Mouse (Mus musculus) layer of hippocampus, postnatal 25 days (tissue): ENCODE data around the gene Rrp12. TPM values are rescaled to one million over a fixed set of nuclear protein-coding genes. Genes with fewer than 3 reads are reported as not detected.
"Not testable (repeated sequence)": the region's sequence is repeated elsewhere in the genome, so short reads cannot be mapped to it uniquely, and the experiment has no call there.

Experiments used
- DNase-seq, 2 experiments: peaks; one replicate each; pipeline ENCODE4 v3.0.0; 2022; ENCODE audit warnings: mixed read lengths in 2 of 2, low spot score in 1 of 2; ENCODE audit errors: extremely low spot score in 1 of 2
- total RNA-seq, 2 experiments: library from RNA; stranded (reverse); gene quantifications; 2 replicates each; pipeline ENCODE4 v1.2.3; 2021

Rrp12 gene
- total RNA-seq, 2 experiments from 2014 or later: 32.9 to 33.5 TPM

DNA sequence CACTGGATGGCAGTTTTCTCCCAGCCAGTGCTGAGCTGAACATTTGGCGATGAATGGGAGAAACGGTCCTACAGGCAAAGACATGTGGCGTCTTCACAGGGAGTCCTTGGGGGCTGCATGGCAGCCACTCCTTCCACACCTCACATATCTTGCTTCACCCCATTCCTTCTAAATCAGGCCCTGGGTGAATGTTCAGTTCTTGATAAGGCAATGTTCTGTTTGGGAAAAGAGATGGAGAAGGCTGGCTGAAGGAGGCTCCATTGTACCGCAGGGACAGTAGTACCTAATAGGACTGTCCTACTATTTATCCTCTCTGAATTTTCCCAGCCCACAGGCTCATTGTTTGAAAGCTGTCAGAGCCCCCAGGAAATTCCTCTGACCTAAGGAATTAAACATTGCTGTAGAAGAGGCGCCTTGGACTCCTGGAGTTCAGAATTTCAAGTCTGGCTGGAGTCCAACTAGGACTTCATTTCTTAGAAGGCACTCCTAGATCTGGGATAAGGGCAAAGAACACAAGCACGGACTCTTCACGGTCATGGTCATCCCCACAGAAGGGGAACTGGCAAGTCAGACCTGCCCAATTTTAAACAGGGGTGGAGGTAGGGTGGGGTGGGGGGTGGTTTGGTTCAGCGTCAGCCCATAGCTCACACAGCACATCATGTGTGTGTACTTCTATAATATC, 11.2 kb upstream of the Rrp12 start:
- no peak for DNase-seq

DNA sequence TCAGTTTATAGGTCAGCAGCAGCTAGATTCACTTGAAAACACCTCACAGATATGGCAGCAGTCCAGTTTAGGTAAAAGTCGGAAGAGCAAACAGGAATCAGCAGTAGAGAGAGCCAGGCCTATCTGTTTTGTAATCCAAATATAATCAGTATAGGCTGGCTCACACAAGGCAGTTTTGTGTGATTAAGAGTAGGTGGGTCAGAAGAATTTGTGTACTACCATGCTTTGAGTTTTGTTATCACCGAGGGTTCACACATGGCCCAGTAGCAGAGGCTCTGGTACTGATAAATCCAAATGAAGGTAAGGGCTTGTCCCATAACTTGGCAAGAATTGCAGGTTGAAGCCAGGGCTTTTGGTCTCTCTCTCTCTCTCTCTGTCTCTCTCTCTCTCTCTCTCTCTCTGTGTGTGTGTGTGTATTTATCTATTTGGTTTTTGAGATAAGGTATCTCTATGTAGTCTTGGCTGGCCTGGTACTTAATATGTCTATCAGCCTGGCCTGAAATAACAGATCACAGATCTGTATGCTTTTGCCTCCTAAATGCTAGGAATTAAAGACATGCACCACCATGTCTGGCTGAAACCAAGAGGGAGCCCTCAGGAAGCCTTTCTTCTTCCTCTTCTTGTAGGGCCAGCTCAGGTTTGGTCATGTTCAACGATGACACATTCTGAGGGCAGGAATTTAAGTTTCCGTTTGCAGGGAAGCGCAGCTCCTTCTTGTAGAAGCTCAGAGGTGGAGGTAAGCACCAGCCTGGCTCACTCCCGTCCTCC, 10.5 kb upstream of the Rrp12 start:
- DNase-seq: no peak

DNA sequence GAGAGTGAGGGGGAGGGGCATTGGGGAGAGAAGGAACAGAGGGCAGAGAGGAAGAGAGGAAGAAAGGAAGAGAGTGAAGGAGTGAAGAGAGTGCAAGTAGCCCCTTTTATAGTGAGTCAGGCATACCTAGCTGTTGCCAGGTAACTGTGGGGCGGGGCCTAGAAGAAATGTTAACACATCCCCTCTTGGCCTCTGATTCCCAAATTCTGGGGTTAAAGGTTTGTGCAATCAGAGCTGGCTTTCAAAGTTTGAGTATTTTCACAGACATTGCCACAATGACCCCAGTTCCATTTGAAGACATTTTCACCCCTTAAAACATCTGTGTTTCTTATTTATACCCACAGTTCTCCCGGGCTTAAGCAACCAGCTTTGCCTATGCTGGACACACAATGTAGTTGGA, 9.3 kb upstream of the Rrp12 start:
- no peak for DNase-seq

DNA sequence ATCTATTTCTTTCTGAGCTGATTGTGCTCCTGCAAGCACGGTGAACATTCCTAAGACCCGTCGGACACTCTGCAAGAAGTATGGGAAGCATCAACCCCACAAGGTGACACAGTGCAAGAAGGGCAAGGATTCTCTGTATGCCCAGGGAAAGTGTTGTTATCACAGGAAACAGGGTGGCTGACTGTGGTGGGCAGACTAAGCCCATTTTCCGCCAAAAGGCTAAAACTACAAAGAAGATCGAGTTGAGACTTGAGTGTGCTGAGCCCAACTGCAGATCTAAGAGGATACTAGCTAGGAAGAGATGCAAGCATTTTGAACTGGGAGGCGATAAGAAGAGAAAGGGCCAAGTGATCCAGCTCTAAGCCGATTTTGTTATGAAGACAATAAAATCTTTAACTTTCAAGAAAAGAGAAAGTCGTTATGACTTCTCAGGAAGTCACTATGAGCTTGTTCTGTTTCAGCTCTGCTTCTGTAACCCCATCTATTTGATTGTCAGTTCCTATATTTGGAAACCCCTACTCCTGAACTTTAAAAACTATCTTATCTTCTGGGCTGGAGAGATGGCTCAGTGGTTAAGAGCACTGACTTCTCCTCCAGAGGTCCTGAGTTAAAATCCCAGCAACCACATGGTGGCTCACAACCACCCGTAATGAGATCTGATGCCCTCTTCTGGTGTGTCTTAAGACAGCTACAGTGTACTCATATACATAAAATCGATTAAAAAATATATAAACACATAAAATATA, 7.0 kb upstream of the Rrp12 start:
- no peak for DNase-seq

DNA sequence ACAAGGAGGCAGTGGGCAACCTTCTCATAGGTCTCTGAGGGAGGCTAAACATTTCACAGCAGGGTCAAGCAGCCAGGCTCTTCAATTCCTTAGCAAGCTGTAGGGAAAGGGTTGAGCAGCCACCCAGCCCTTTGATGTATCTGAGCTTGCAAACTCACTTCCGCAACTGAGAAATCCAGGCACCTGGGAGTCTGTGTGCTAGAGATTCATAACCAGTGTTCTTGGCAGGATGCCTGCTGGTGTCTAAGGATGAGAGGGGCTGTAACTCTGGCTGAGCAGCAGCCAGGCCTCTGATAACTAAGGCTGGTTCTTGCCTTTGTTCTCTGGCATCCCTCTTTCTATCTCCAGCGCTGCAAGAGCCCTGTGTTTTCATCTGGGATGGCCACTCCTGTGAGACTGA, 5.7 kb upstream of the Rrp12 start:
- no peak for DNase-seq

DNA sequence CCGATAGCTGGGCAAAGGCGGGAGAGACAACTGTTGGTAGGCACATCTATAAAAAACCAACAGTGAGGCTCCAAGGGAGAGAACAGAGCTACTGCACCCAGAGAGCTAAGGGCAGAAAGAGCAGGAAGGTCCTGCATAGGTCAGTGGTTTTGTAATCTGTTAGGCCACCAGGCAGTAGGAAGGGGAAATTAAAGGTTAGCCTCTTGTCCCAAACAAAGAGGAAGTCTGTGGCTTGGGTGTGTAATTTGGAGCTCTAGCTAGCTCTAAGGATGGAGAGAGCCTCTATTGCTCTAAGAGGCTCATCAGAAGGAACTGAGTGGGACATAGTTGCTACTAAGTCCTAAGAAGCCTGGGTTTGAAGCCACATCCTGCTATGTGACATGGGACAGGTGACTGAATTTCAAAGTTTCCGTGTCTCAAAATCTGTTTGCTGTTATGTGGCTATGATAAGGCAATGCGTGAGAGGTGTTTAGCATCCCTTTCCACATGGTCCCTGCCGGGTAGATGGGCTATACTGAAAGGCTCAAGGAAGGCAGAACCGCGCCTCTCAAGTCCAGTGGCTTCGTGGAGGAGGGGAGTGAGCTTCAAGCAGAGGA, 4.6 kb upstream of the Rrp12 start:
- no peak for DNase-seq

DNA sequence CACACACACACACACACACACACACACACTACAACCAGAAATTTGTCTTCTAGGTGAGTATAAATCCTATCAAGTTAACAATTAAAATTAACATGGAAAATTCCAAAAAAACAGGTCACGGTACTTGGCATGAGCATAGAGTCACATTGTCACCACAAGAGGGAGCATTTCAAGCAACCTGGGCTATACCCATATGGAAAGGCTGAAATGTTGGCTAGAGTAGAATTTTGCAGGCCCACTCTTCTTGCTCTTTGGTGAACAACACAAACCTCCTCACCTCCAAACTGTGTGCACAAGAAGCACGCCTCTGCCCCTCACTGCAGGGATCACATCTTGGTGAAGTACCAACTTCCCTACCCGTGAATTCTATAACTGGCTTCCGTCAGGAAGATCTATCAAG, 2.9 kb upstream of the Rrp12 start:
- DNase-seq: no peak

DNA sequence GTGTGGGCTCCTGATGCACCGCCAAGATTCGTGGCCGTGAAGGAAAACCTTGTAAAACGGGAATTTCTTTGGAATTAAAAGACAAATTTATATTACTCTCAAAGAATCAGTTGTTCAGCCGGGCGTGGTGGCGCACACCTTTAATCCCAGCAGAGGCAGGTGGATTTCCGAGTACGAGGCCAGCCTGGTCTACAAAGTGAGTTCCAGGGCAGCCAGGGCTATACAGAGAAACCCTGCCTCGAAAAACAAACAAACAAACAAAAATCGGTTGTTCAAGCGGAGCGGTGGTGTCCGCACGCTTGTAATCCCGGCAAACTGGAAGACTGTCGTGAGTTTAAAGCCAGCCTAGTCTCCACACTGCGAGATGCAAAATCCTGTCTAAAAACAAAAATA, 342 bp upstream of the Rrp12 start:
- no peak for DNase-seq

DNA sequence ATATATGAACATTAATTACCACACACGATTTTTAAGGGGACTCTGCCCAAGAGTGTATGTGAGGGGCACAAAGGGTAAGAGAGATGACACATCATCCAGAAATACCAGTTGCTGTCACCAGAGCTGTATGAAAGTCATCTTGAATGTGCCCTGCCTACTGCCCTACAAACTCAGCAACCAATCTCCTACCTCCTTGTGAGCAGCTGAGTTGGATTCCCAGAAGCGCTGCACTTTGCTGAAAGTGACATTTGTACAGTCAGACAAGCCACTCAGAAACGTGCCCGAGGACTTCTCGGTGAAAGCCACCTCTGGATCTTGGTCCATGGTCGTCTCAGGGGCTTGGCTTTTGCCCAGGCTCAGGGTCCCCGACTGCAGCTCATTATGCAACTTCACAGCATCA, 1.0 kb downstream of the Rrp12 start:
- no peak for DNase-seq

DNA sequence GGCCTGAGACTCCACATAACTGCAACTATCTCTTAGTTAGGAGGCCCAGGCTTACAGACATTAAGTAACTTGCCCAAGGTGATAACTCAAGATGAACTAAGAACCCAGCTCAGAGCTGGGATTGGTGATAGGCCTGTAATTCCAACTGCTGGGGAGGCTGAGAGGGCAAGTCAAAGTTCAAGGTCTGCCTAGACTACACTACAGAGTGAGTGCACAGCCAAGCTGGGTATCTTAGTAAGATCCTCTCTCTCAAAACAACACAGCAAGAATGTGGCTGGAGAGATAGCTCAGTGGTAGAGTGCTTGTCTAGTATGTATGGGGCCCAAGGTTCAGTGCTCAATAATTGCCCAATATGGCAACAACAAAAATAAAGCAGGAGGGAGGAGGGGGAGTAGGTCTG, 7.8 kb downstream of the Rrp12 start:
- DNase-seq: no peak

DNA sequence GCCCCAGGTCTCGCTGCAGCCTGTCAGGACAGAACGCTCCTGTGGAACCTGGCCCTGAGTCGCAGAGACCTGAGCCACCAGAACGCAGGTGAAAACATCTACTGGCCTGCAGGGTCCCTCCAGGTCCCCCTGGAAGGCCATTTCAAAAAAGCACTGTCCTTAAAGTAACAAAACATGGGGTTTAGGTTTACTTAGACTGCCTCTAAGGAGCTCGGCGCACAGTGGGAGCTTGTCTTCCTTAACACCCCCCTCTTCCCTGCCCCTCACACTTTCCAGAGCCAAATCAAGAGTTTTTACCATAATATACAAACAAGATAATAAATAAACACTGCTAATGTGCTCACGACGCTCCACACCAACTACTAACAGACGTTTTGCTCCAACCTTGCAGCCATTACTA, 12.1 kb downstream of the Rrp12 start:
- DNase-seq: no peak

DNA sequence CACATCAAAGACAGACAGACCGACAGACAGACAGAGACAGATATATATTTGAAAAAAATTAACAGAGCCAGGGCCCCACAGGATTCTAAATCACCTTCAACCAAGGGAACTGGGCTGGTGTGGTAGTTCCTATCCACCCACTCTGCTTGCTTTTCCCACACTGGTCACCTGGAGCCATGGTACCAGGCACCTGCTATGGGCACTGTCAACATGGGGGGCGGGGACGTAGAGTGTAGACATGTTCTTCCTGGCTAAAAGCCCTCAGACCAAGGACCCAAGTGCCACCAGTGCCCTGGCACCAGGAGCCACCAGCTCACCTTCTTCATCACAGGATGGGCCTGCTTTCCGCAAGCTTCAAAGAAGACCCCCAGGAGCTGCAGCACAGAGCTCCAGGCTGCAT, 14.1 kb downstream of the Rrp12 start:
- no peak for DNase-seq

DNA sequence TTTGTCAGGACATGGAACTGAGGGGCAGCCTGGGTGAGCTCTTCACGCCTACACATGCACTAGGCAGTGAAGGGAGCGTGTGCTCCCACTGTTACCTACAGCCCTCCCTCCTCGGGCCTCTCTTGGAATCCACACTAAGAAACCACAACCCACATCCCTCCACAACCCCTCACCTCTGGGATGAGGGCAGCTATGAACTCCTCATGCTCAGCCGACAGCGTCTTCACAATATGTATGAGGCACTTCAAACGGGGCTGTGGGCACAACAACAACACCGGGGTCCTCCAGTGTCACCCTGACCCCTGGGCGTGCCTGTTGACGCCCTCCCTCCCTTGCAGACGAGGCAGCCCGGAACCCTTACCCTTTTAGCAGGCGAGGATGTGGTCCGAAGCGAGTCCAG, 21.6 kb downstream of the Rrp12 start:
- no peak for DNase-seq

DNA sequence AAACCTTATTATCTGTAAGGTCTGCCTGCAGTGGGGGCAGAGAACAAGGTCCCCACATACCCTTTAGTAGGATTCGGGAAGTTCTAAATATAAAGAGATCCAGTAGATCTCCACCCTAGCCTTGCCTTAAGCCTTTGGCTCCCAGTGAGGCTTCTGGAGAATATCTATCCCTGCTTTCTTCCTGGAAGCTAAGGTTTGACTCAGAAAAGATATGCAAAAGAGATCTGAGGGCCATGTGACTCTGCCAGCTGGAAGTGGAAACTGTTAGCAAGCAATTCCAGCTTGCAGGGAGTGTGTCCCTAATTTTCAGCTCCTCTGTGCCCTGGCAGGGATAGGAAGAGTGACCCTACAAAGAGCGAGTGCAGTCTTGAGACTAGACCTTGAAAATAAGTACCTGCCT, 23.7 kb downstream of the Rrp12 start:
- no peak for DNase-seq

DNA sequence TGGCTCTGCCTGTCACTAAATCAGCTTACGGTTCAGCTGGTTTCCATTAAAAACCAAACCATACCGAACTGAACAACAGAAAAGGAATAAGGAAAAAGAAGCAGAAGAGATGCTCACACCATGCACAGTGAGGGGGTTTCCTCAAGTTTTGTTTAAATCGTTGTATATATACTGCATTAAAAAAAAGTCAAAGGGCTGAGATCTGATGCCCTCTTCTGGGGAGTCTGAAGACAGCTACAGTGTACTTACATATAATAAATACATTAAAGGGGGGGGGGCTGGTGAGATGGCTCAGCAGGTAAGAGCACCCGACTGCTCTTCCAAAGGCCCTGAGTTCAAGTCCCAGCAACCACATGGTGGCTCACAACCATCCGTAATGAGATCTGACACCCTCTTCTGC, 26.0 kb downstream of the Rrp12 start:
- DNase-seq: not testable (repeated sequence)

DNA sequence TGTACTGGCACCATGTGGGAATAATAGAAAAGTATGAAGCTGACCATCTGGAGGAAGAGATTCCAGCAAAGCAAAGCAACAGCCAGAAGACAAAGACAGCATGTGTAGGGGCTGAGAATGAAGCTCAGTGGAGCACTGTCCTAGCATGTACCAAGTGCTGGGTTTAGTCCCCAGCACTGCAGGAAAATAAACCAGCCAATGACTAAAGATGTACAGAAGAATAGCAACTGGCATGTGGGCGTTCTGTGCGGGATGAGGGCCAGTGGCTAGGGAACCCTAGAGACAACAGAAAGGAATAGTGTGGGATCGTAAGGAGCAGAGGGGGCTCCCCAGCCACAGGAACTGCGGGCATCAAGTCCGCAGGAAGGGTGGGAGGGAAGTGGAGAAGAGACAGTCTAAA, 26.7 kb downstream of the Rrp12 start:
- DNase-seq: no peak

DNA sequence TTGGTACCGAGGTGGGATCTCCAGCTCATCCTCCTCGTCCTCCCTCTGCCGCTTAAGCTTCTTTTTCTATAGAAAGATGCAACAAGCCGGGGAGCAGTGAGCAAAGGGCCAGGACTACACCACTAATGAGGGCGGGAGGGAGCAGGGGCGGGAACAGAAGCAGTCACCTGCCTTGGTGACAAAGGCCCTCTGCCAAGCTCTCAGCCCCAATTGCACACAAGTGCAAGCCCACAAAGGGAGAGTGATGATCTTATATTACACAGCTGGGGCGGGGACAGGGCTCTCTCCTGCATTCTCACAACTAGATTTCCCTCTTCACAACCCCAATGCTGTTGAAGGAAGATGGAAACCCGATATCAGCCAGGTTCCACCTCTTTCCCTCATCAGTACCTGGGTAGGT, 29.3 kb downstream of the Rrp12 start:
- DNase-seq: no peak

DNA sequence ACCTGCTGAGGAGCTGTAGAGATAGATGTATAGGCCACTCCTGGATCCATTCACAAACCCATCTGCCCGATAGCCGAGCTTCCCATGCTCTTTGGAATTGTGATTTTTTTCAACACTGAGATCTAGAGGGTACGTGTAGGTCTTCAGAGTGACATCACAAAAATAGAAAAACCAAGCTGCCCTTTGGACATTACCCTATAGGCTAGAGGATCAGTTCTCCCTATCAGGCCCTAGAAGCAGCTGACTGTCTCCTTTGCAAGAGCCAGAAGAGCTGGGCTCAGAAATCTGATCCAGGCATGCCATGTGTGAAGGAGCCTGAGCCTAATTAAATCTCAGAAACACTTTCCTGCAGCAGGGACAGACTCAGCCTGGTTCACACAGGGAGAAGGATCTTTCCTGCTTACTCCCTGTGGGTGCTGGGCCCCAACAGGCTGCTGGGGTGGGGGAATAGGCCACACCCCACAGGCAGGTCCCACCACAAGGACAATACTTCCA, 38.1 kb downstream of the Rrp12 start:
- no peak for DNase-seq

DNA sequence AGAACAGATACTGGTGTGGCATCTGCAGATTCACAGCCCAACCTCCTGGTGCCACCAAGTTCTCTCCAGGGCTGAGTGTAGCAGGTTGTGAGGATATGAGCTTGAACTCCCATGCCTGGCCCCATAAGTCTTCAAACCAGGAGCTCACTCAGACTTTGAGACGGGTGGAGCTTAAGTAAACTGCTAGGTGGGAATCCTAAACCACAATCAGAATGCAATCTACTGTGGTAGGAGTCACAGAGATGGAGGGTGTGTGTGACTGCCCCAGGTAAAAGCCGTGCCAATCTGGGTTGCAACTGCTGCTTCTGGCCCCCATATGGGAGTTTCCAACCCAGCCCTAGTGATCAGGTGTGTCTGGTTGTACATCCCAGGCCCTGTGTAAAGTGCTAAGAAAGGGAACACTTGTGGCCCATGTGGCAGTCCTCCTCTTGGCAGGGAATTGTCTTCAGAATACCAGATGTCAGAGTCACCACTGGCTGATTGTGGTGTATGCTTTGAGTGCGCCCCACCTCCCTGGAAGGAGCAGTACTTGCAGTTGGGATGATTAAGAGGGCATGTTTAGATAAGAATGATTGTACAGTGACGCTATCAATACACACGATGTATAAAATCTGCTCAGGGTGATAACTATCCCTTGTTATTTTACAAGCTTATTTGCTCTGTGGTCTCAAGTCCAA, 38.7 kb downstream of the Rrp12 start:
- no peak for DNase-seq

DNA sequence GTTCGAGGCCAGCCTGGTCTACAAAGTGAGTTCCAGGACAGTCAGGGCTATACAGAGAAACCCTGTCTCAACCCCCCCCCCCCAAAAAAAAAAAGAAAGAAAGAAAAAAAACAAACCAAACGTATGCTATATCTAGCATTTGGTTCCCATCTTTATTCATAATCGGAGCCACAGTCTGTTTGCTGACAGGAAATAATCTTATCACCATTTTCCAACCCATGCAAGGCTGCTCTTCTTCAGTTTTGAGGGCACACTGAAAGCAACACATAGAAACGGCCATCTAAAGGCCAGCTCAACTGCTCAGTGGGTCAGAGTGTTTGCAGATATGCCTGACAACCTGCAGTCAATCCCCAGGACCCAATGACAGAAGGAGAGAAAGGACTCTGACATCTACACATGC, 43.5 kb downstream of the Rrp12 start:
- DNase-seq: no peak
